Mouse (Mus musculus): Measurements from ENCODE around the gene Rbl1. TPM values are rescaled to one million over a fixed set of nuclear protein-coding genes. Genes with fewer than 3 reads are reported as not detected.

The Rbl1 gene
- polyA plus RNA-seq, 1 experiment from 2014 or later, result 12.0 TPM

- WGBS, result 84% methylated on average over 12 of the region's 12 CpGs
- Histone ChIP-seq H3K27me3 (no peaks in the 10 kb centered on the region), H3K36me3 (no peaks in the 10 kb centered on the region)
These were observed 104.6 kb downstream of the Rbl1 start for GRCm38 (mm10) chr2:157099532-157100318.

More at GRCm38 (mm10) chr2:157099532-157100318, 104.6 kb downstream of the Rbl1 start:
- H3K9ac ChIP-seq (replicated peaks), result no peak overlapping the region
- ATAC-seq (replicated peaks), result no peak
- no peak overlapping the region for H3K4me3 ChIP-seq
- no peaks in the 10 kb centered on the region for H3K9me3 ChIP-seq
- no peak overlapping the region for H3K27ac ChIP-seq (replicated peaks)
- no peaks in the 10 kb centered on the region for H3K4me1 ChIP-seq
- H3K4me2 ChIP-seq (replicated peaks), result no peak overlapping the region

Other genes starting within 250 kb of the Rbl1 start
- gene Ndrg3, start 212.5 kb downstream of the Rbl1 start, polyA plus RNA-seq (2015; fragmentation: Nextera tagmentation; extraction: Ambion mirVana), result 121 and 123 TPM in 2 replicates
- 21.7 and 23.1 TPM in 2 replicates for gene Dsn1, start 197.4 kb downstream of the Rbl1 start, polyA plus RNA-seq (2015; fragmentation: Nextera tagmentation; extraction: Ambion mirVana)
- 5.7 and 8.2 TPM in 2 replicates for gene Soga1, start 125.3 kb downstream of the Rbl1 start, polyA plus RNA-seq (2015; fragmentation: Nextera tagmentation; extraction: Ambion mirVana)
- not detected in 2 replicates for gene Tldc2, start 117.5 kb downstream of the Rbl1 start, polyA plus RNA-seq (2015; fragmentation: Nextera tagmentation; extraction: Ambion mirVana)
- 12.3 and 12.6 TPM in 2 replicates for gene Samhd1, start 69.3 kb downstream of the Rbl1 start, polyA plus RNA-seq (2015; fragmentation: Nextera tagmentation; extraction: Ambion mirVana)
- gene Rpn2, start 74.5 kb upstream of the Rbl1 start, polyA plus RNA-seq (2015; fragmentation: Nextera tagmentation; extraction: Ambion mirVana), result 184 and 187 TPM in 2 replicates
- 0.52 and 0.53 TPM in 2 replicates for gene Mroh8, start 75.0 kb upstream of the Rbl1 start, polyA plus RNA-seq (2015; fragmentation: Nextera tagmentation; extraction: Ambion mirVana)
- 1.5 and 2.0 TPM in 2 replicates for gene Ghrh, start 143.0 kb upstream of the Rbl1 start, polyA plus RNA-seq (2015; fragmentation: Nextera tagmentation; extraction: Ambion mirVana)
- 105 TPM in 2 replicates for gene Manbal, start 163.1 kb upstream of the Rbl1 start, polyA plus RNA-seq (2015; fragmentation: Nextera tagmentation; extraction: Ambion mirVana)
- gene Src, start 213.9 kb upstream of the Rbl1 start, polyA plus RNA-seq (2015; fragmentation: Nextera tagmentation; extraction: Ambion mirVana), result 35.6 and 37.9 TPM in 2 replicates